Mouse (Mus musculus) heart, embryonic 16.5 days (tissue): ENCODE data around the gene Emc6. TPM values are rescaled to one million over a fixed set of nuclear protein-coding genes. Genes with fewer than 3 reads are reported as not detected.

Experiments used
- ATAC-seq: fragments of 200-750 bp; cut with Nextera tagmentation; replicated peaks from 2 replicates; pipeline ENCODE4 v1.8.0; 2017; ENCODE audit warnings: moderate number of reproducible peaks; ENCODE audit not compliant: insufficient read depth, low FRiP score; ENCODE audit errors: extremely low read depth
- H3K27ac ChIP-seq: fragments of 300-500 bp; sonication (generic); 2 replicates; pipeline ENCODE4 v1.5.1; 2014; ENCODE audit warnings: mild to moderate bottlenecking, low read length, control low read depth, moderate library complexity
- H3K27me3 ChIP-seq: fragments of 300-500 bp; sonication (generic); 2 replicates; pipeline ENCODE4 v1.6.1; 2014; ENCODE audit warnings: low read length, mixed read lengths; ENCODE audit not compliant: control insufficient read depth, insufficient read depth
- H3K36me3 ChIP-seq: fragments of 300-500 bp; sonication (generic); 2 replicates; pipeline ENCODE4 v1.6.1; 2014; ENCODE audit not compliant: control insufficient read depth, insufficient read depth
- H3K4me1 ChIP-seq: fragments of 300-500 bp; sonication (generic); 2 replicates; pipeline ENCODE4 v1.6.1; 2014; ENCODE audit warnings: low read length, mixed read lengths; ENCODE audit not compliant: control insufficient read depth, insufficient read depth
- H3K4me2 ChIP-seq: fragments of 300-500 bp; sonication (generic); 2 replicates; pipeline ENCODE4 v1.6.1; 2014; ENCODE audit warnings: low read depth, mild to moderate bottlenecking, control low read depth, low read length
- H3K4me3 ChIP-seq: fragments of 300-500 bp; sonication (generic); 2 replicates; pipeline ENCODE4 v1.5.1; 2014; ENCODE audit warnings: mild to moderate bottlenecking, control low read depth, low read length
- H3K9ac ChIP-seq: fragments of 300-500 bp; sonication (generic); 2 replicates; pipeline ENCODE4 v1.6.1; 2014; ENCODE audit warnings: low read length, control low read depth
- H3K9me3 ChIP-seq: fragments of 300-500 bp; sonication (generic); replicated peaks from 2 replicates; pipeline ENCODE4 v1.6.1; 2016; ENCODE audit warnings: low read length; ENCODE audit not compliant: control insufficient read depth
- WGBS: fragments of 180-500 bp; shearing (Covaris S2); extraction: QIAGEN DNeasy Blood & Tissue Kit; methylation state at CpG from one replicate; pipeline ENCODE4 v1.1.7; 2014; 5-methylcytosine and 5-hydroxymethylcytosine counted together
- polyA plus RNA-seq: library from polyadenylated mRNA; unstranded; fragments of >200 nt; fragmentation: Nextera tagmentation; extraction: Ambion mirVana; gene quantifications from 2 replicates; pipeline ENCODE4 v1.2.1, GENCODE M21; 2015

Emc6 gene
- polyA plus RNA-seq, 1 experiment from 2014 or later: 113 TPM

DNA sequence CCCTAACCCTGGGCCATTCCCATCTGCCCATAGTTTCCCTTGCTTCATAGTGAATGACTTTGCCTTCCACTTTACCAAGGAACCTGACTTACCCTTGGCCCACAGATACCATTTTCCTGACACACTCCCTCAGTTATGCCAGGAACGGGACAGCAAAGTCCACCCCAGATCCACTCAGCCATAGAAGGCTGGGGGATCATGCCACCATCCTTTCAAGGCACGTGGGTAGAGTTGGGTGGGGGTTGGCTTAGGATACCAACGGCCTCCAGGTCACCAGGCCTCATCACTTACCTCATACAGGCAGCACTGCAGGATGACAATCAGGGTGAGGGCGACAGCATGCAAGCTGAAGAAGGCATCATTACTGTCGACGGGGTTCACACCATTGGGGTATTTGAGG lies 10.4 kb upstream of the Emc6 start:
- Histone ChIP-seq H3K9me3 (no peaks in the 10 kb centered on the region), H3K27ac (no peak overlapping the region), H3K27me3 (no peaks in the 10 kb centered on the region), H3K4me1 (no peaks in the 10 kb centered on the region), H3K4me2 (no peak overlapping the region), H3K36me3 (peaks cover 27% of the 10 kb centered on the region), H3K4me3 (no peak overlapping the region), H3K9ac (no peak overlapping the region)
- ATAC-seq: no peak
- 90% methylated on average over 6 of the region's 6 CpGs for whole genome bisulfite sequencing

DNA sequence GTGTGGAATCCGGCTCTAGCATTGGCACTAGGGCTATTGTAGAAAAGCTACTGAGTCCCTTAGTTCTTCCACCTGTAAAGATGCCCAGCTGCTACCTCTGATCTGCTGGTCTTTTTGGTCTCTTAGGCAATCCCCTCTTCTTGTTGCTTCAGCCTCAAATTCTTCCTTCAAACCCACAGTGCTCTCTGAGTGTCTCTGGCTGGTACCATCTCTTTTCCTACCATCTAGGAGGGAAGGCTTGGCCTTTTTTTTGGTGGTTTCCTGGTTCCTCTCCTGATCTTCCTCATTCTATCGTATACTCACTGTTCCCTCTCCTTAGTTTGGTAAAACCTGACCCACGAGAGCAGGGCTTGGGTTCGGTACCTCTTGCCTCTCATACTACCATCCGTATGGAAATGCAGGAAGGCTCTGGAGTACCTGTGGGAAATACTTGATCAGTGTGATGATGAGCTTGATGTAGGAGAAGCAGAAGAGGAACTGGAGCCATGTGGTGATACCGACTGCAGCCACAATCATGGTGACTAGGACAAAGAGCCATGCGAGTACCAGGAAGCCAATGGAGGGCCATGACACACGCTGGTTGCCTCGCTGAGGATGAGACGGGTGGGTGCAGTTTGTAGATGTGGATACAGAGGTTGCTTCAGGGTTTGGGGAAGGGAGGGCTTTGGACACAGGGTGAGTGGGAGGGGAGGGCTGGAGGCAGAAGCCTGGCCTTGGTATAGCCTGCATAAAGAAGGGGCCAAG lies 9.2 kb upstream of the Emc6 start:
- Histone ChIP-seq H3K36me3 (peaks cover 30% of the 10 kb centered on the region), H3K9me3 (no peaks in the 10 kb centered on the region), H3K27ac (no peak overlapping the region), H3K4me3 (no peak overlapping the region), H3K4me1 (no peaks in the 10 kb centered on the region), H3K27me3 (no peaks in the 10 kb centered on the region), H3K9ac (no peak overlapping the region), H3K4me2 (no peak overlapping the region)
- WGBS: 89% methylated on average over 10 of the region's 10 CpGs
- ATAC-seq: no peak

DNA sequence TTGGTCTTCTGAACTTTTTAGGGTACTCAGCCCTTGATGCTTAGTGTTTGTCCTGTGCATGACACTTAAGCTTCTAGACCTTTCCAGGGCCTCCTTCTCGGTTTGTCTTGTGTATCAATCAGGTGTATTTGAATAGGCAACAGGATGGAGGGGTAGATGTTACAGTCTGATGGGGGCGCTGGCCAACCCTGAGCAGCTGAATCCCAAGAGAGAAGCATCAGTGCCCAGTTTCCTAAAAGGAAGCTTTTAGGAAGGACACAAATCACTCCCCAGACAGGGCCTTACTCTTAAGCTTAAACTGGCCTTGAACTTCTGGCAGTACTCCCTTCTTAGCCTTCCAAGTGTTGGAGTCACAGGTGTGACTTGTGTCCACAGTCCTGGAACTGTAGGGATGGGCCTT lies 1.1 kb upstream of the Emc6 start:
- peak overlapping the region; percentile 98 for H3K4me3 ChIP-seq
- peak overlapping the region; percentile 83 for H3K4me2 ChIP-seq
- WGBS: 3% methylated on average over 2 of the region's 2 CpGs
- H3K9ac ChIP-seq: peak overlapping the region; percentile 97
- no peaks in the 10 kb centered on the region for H3K9me3 ChIP-seq
- H3K4me1 ChIP-seq: peaks cover 28% of the 10 kb centered on the region
- no peak for ATAC-seq
- H3K27me3 ChIP-seq: no peaks in the 10 kb centered on the region
- peaks cover 12% of the 10 kb centered on the region for H3K36me3 ChIP-seq
- peak overlapping the region; percentile 100 for H3K27ac ChIP-seq

DNA sequence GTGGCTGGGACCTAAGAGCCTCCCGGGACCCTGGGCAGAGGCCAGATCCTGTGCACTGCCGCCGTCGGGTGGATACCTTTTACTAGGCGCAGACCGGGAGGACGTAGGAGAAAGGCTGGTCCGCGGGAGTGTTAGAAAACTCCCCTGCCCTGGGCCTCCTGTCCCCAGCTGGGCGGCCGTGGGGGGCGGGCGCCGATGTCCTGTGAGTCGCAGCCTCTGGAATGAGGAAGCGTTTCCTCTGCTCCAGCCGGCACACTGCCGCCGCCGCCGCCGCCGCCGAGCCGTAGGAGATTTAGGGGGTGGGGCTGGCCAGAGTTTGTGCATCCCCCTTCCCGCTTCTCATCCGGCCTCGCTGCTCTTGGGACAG lies 655 bp upstream of the Emc6 start:
- WGBS: under 1% methylated on average over 27 of the region's 28 CpGs
- H3K27me3 ChIP-seq: no peaks in the 10 kb centered on the region
- ATAC-seq: peak; percentile 89
- H3K4me1 ChIP-seq: peaks cover 31% of the 10 kb centered on the region
- peaks cover 10% of the 10 kb centered on the region for H3K36me3 ChIP-seq
- peak overlapping the region; percentile 98 for H3K4me3 ChIP-seq
- H3K27ac ChIP-seq: peak overlapping the region; percentile 100
- H3K9ac ChIP-seq: peak overlapping the region; percentile 97
- peak overlapping the region; percentile 83 for H3K4me2 ChIP-seq
- H3K9me3 ChIP-seq: no peaks in the 10 kb centered on the region

DNA sequence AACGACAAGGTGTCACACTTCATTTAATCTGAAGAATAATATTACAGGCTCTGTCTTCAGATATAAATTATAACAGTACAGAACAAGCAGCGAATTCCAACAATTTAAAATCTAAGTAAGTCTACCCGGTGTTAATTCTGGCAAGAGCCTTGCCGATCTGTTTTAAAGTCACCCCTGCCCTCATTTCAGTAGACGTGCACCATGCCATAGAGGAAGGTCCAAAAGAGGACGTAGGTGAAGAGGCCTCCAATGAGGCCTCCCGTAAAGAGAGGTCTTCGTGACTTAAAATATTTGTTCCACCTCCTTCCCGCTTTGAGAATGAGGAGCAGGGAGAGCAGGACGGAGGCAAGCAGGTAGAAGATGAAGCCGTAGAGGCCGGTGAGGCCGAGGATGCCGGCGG lies 651 bp downstream of the Emc6 start:
- Histone ChIP-seq H3K9me3 (no peaks in the 10 kb centered on the region), H3K4me2 (peak overlapping the region; percentile 91), H3K27ac (peak overlapping the region; percentile 87), H3K27me3 (no peaks in the 10 kb centered on the region), H3K36me3 (peaks cover 5% of the 10 kb centered on the region; the same call in 1 of the 2 replicates), H3K4me3 (peak overlapping the region; percentile 98), H3K9ac (peak overlapping the region; percentile 91), H3K4me1 (peaks cover 39% of the 10 kb centered on the region)
- no peak for ATAC-seq
- WGBS: under 1% methylated on average over 15 of the region's 15 CpGs

DNA sequence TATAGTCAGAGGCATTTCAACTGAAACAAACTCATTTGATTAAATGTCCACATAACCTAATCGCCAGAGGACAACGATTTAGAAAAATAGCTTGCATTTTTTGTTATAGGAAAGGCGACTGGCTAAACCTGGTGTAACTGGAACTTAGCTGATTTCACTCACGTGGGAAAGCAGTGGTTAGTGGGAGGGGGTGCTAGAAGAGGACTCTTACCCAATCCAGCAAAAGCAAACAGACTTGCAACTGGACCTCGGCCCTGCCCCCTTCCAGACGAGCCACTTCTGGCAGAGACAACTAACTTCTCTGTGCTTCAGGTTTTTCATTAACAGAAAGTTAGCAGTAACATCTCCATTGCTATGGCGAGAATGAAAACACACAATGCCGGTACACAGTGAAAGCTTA lies 1.2 kb downstream of the Emc6 start:
- Histone ChIP-seq H3K9ac (peak overlapping the region; percentile 91), H3K36me3 (peaks cover 5% of the 10 kb centered on the region; the same call in 1 of the 2 replicates), H3K9me3 (no peaks in the 10 kb centered on the region), H3K27ac (no peak overlapping the region), H3K4me3 (peak overlapping the region; percentile 98), H3K4me1 (peaks cover 39% of the 10 kb centered on the region), H3K27me3 (no peaks in the 10 kb centered on the region), H3K4me2 (peak overlapping the region; percentile 91)
- 39% methylated on average over 8 of the region's 8 CpGs for WGBS
- no peak for ATAC-seq

DNA sequence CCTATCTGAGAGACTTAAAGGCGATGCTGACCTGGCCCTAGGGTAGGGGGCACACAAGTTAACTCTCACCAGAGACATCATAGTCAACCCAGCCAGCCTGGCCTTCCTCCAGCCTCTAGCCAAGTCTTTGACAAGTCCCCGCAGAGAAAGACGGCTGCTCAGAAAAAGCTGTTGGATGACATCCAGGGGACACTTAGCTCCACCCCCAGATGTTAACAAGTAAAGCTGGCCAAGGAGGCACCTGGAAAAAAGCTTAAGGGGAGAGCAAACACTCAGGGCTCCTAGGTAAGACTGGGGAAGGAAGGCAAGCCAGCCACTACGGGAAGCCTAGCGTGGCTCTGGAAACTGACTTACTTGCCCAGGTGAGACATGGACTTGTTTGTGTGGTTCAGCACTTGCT lies 4.7 kb downstream of the Emc6 start:
- Histone ChIP-seq H3K27ac (peak overlapping the region; percentile 65), H3K36me3 (peaks cover 5% of the 10 kb centered on the region; the same call in 1 of the 2 replicates), H3K9ac (peak overlapping the region; percentile 45), H3K4me3 (no peak overlapping the region), H3K4me2 (0 out of 2 replicates have a peak overlapping the region, but pooled peaks have one; percentile 5), H3K4me1 (peaks cover 25% of the 10 kb centered on the region), H3K9me3 (no peaks in the 10 kb centered on the region), H3K27me3 (no peaks in the 10 kb centered on the region)
- ATAC-seq: no peak
- 37% methylated on average over 5 of the region's 5 CpGs for WGBS

DNA sequence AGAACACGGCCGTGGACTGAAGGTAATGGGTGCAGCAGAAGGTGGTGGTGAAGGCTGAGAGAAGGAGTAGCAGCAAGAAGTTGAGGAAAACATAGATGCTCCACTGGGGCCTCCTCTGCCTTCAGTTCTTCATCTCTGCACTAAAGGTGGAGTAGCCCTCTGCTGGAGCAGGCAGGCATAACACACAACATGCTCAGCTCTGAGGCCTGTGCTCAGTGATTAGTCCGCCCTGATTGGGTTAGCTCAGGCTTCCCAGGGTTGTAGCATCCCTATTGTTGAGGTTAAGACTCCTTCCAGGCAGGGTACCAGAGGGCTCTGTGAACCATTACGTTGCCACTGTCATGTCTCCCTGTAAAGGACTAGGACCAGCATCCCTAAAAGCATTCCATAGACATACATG lies 7.6 kb downstream of the Emc6 start:
- Histone ChIP-seq H3K36me3 (peaks cover 2% of the 10 kb centered on the region; the same call in 1 of the 2 replicates), H3K27me3 (no peaks in the 10 kb centered on the region), H3K9ac (no peak overlapping the region), H3K27ac (no peak overlapping the region), H3K4me1 (peaks cover 11% of the 10 kb centered on the region), H3K4me3 (no peak overlapping the region), H3K9me3 (no peaks in the 10 kb centered on the region), H3K4me2 (no peak overlapping the region)
- ATAC-seq: 0 out of 2 replicates have a peak, but pooled peaks have one; percentile 46
- WGBS: 46% methylated on average over 4 of the region's 4 CpGs

DNA sequence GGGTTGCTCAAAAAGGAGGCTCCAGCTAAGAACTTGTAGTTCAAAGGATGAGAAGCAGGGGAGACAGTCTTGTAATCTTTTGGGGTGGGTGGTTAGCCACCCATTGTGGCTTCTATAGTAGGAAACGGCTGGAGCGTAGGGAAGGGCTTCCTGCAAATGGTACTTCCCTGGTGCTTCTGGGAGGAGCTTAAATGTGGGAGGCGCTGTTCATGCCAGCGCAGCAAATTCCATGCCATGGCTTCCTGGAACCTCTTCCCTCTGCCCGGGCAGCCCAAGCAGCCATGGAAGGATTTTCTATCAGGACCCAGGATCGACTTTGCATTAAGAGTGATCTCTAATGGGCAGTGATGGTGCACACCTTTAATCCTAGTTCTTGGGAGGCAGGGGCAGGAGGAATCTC lies 8.3 kb downstream of the Emc6 start:
- Histone ChIP-seq H3K27ac (no peak overlapping the region), H3K4me2 (no peak overlapping the region), H3K36me3 (no peaks in the 10 kb centered on the region), H3K4me3 (no peak overlapping the region), H3K9me3 (no peaks in the 10 kb centered on the region), H3K27me3 (no peaks in the 10 kb centered on the region), H3K4me1 (peaks cover 11% of the 10 kb centered on the region), H3K9ac (no peak overlapping the region)
- no peak for ATAC-seq
- WGBS: 78% methylated on average over 6 of the region's 6 CpGs
